Mouse (Mus musculus): ENCODE results near the gene Dock3. TPM values are rescaled to one million over a fixed set of nuclear protein-coding genes. Genes with fewer than 3 reads are reported as not detected.

Dock3 gene
- polyA plus RNA-seq, 1 experiment from 2014 or later, result 0.41 TPM

DNA sequence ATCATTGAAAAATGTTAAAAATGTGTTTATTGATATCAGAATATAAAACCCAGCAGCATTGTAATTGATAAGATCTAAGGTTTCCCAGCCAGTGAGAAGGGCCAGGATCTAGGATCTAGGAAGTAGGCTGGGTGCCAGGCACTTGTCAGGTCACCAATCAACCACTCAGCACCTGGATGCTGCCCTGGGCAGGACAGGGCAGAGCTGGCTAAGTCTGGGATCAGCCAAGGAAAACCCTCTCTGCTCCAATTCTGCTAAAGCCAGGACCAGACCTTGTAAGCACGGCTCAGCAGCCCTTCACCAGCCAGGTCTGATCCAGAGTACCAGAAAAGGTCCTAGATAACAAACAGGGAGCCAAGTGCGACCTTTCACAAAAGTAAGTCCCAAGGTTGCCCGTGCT is 23.2 kb upstream of the Dock3 start:
- 81% methylated on average over 3 of the region's 3 CpGs for WGBS
- no peak overlapping the region for H3K4me2 ChIP-seq
- H3K9ac ChIP-seq, result no peak overlapping the region
- no peaks in the 10 kb centered on the region for H3K36me3 ChIP-seq
- H3K4me1 ChIP-seq, result peaks cover 11% of the 10 kb centered on the region; the same call in 1 of the 2 replicates
- no peak for ATAC-seq (ENCODE audit: insufficient number of reproducible peaks, low FRiP score, low TSS enrichment, low read depth)
- H3K4me3 ChIP-seq, result no peak overlapping the region
- 0 out of 2 replicates have a peak, but pooled peaks cover 4% of the 10 kb centered on the region for H3K27me3 ChIP-seq
- no peak overlapping the region for H3K27ac ChIP-seq
- no peaks in the 10 kb centered on the region for H3K9me3 ChIP-seq

DNA sequence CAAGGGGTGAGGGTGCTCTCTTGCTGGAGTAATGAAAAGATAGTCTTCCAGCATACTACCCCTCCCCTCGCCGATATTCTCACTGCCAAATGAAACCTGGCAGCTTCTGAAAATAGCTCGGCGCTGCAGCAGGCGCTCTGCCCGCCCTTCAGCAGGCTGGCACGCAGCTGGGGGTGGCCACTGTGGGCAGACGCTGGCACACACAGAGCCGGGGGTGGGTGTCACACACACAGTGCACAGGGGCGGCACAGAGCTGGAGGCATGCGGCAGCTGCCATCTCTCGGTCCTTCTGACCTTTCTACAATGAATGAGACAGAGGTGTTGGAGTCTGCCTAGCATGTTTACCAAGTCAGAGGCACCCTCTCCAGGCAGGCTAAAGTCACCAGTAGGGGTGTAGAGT is 22.8 kb upstream of the Dock3 start:
- no peaks in the 10 kb centered on the region for H3K9me3 ChIP-seq
- peaks cover 9% of the 10 kb centered on the region; the same call in 1 of the 2 replicates for H3K4me1 ChIP-seq
- H3K27ac ChIP-seq, result no peak overlapping the region
- peak; percentile 65; the same call in 1 of the 2 replicates for ATAC-seq (ENCODE audit: insufficient number of reproducible peaks, low FRiP score, low TSS enrichment, low read depth)
- no peak overlapping the region for H3K4me3 ChIP-seq
- H3K4me2 ChIP-seq, result no peak overlapping the region
- H3K9ac ChIP-seq, result no peak overlapping the region
- 66% methylated on average over 12 of the region's 12 CpGs for WGBS
- no peaks in the 10 kb centered on the region for H3K36me3 ChIP-seq
- H3K27me3 ChIP-seq, result 0 out of 2 replicates have a peak, but pooled peaks cover 4% of the 10 kb centered on the region

DNA sequence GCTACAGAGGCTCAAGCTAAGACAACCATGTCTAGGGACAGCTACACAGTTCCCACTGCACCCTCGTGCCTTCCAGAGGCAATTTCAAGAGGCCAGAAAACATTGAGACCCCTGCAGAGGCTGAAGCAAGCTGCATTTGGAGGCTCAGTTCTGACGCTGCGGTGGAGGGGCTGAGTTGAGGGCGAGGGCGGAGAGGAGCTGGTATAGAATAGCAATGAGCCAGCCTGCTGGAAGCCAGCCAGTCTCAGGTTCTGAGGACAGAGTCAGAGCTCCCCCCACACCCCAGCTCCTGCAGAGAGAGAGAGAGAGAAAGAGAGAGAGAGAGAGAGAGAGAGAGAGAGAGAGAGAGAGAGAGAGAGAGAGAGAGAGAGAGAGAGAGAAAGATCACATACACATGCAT is 20.5 kb upstream of the Dock3 start:
- no peaks in the 10 kb centered on the region for H3K36me3 ChIP-seq
- no peak for ATAC-seq (ENCODE audit: insufficient number of reproducible peaks, low FRiP score, low TSS enrichment, low read depth)
- H3K9ac ChIP-seq, result no peak overlapping the region
- 24% methylated on average over 5 of the region's 5 CpGs for WGBS
- 0 out of 2 replicates have a peak, but pooled peaks cover 4% of the 10 kb centered on the region for H3K27me3 ChIP-seq
- no peak overlapping the region for H3K27ac ChIP-seq
- no peaks in the 10 kb centered on the region for H3K9me3 ChIP-seq
- no peak overlapping the region for H3K4me3 ChIP-seq
- no peak overlapping the region for H3K4me2 ChIP-seq
- H3K4me1 ChIP-seq, result peaks cover 7% of the 10 kb centered on the region; the same call in 1 of the 2 replicates

DNA sequence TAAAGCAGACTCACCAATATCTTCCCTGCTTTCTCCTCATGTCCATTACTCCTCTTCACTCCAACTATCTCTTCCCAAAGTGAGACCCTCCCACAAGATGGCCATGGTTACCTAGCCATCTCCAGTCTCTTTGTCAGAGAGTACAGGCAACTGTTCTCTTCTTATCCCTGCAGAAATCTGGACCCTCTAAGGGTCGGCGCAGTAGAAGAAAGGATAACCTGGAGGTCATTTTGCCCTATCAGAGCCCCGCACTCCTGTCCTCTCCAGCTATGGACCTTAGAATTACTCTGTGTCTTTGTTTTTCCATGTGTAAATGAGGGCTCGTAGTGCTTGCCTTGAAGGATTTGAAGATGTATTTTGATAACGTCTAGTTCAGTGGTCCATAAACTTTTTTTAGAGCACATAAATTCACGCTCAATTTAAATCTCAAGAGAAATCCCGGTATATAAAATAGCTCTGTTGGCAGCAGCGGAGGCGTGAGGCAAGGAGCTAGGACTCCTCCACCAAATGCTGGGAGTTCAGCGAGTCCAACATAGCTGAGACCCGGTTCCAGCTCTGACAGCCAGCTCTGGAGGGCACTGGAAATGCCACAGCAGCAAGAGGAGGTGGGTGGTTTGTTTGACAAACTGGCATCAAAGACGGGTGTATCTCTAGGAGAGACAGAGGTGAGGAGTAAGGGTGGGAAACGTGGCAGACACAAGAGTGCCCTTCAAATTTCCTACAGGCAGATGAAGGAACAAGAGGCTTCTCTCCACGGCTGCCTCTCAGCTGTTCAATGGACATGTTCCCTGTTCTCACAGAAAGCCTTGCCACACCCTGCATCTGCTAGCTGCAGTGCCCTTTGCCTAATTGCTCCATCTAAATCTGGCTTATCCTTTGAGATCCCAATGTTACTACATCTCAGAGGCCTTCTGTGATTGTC is 19.0 kb upstream of the Dock3 start:
- no peaks in the 10 kb centered on the region for H3K36me3 ChIP-seq
- H3K9ac ChIP-seq, result no peak overlapping the region
- H3K27ac ChIP-seq, result no peak overlapping the region
- no peaks in the 10 kb centered on the region for H3K9me3 ChIP-seq
- H3K27me3 ChIP-seq, result 0 out of 2 replicates have a peak, but pooled peaks cover 4% of the 10 kb centered on the region
- no peak overlapping the region for H3K4me3 ChIP-seq
- 62% methylated on average over 14 of the region's 14 CpGs for WGBS
- no peak overlapping the region for H3K4me2 ChIP-seq
- no peak for ATAC-seq (ENCODE audit: insufficient number of reproducible peaks, low FRiP score, low TSS enrichment, low read depth)
- H3K4me1 ChIP-seq, result peaks cover 7% of the 10 kb centered on the region; the same call in 1 of the 2 replicates

DNA sequence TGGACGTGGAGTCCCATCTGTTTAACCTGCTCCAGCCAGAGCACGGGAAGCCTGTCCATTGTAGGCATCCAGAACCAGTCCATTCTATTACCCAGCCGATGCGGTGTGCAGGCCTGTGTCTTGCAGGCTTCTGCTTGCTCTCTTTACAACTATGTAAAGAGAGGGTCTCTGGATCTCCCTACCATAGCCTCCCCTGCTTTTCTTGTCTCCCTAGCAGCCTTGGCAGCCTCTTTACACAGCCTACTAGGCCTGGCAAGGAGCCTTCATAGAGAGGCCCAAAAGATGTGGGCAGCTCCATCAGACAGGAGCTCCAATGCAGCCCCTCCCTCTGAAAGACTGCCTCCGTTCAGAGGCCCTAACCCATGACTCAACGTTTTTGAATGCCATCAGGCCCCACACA is 17.4 kb upstream of the Dock3 start:
- H3K4me1 ChIP-seq, result peaks cover 4% of the 10 kb centered on the region; the same call in 1 of the 2 replicates
- H3K9me3 ChIP-seq, result no peaks in the 10 kb centered on the region
- H3K27ac ChIP-seq, result no peak overlapping the region
- H3K9ac ChIP-seq, result no peak overlapping the region
- H3K27me3 ChIP-seq, result 0 out of 2 replicates have a peak, but pooled peaks cover 4% of the 10 kb centered on the region
- H3K4me2 ChIP-seq, result no peak overlapping the region
- ATAC-seq (ENCODE audit: insufficient number of reproducible peaks, low FRiP score, low TSS enrichment, low read depth), result no peak
- H3K4me3 ChIP-seq, result no peak overlapping the region
- WGBS, result 71% methylated on average over 6 of the region's 6 CpGs
- no peaks in the 10 kb centered on the region for H3K36me3 ChIP-seq

DNA sequence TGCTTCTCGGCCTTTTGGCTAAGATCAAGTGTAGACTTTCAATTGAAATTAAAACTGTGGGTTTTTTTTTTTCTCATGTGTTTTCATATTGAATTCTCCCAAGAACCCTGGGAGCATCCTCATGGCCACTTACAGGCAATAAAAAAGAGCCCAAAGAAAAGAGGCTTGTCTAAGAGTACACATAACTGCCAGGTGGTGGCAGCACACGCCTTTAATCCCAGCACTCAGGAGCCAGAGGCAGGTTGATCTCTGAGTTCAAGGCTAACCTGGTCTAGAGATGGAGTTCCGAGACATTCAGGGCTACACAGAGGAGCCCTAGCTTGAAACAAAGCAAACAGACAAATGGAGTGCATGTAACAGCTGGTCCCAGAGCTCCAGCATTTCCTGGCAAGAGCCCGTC is 14.5 kb upstream of the Dock3 start:
- no peak overlapping the region for H3K4me2 ChIP-seq
- no peak for ATAC-seq (ENCODE audit: insufficient number of reproducible peaks, low FRiP score, low TSS enrichment, low read depth)
- no peaks in the 10 kb centered on the region for H3K27me3 ChIP-seq

DNA sequence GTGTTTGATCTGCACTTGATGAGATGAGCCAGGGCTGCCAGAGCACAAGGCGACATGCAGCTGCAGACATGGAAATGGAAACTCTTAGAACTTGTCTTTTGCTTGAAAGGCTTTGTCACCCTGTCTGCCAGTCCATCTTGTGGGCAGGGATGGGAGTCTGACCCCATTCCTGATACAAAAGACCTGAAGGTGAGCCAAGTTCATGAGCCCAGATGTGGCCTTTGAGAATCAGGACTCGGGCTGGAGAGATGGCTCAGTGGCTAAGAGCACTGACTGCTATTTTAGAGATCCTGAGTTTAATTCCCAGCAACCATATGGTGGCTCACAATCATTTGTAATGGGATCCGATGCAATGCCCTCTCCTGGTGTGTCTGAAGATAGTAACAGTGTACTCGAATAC is 13.6 kb upstream of the Dock3 start:
- no peak overlapping the region for H3K9ac ChIP-seq
- no peak overlapping the region for H3K27ac ChIP-seq
- 87% methylated on average over 4 of the region's 4 CpGs for WGBS
- H3K4me3 ChIP-seq, result no peak overlapping the region
- ATAC-seq (ENCODE audit: insufficient number of reproducible peaks, low FRiP score, low TSS enrichment, low read depth), result no peak
- H3K4me2 ChIP-seq, result no peak overlapping the region
- no peaks in the 10 kb centered on the region for H3K4me1 ChIP-seq
- H3K36me3 ChIP-seq, result no peaks in the 10 kb centered on the region
- H3K9me3 ChIP-seq, result no peaks in the 10 kb centered on the region
- no peaks in the 10 kb centered on the region for H3K27me3 ChIP-seq

More for the DNA sequence above, 14.5 kb upstream of the Dock3 start:
- 53% methylated on average over 4 of the region's 4 CpGs for WGBS
- Histone ChIP-seq H3K36me3 (no peaks in the 10 kb centered on the region), H3K27ac (no peak overlapping the region), H3K4me1 (no peaks in the 10 kb centered on the region), H3K4me3 (no peak overlapping the region), H3K9ac (no peak overlapping the region), H3K9me3 (no peaks in the 10 kb centered on the region)

DNA sequence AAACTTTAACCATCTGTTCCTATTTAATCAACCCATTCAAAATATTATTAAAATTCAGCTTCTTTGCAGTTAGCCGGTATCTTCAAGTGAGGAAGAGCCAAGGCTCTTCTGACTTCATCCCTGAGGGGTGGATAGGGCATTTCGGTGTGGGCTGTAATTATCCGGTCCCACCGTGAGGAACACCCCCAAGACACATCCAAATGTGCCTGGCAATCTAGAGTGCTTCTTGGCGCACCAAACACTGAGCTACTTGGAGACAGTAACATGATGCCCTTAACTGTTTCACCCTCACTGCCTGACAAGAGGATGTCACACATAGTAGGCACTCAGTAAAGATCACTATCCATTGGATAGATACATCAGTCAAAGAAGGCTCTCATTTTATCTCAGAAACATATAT is 4.4 kb upstream of the Dock3 start:
- Histone ChIP-seq H3K4me2 (no peak overlapping the region), H3K9ac (no peak overlapping the region), H3K9me3 (no peaks in the 10 kb centered on the region), H3K4me3 (no peak overlapping the region), H3K36me3 (no peaks in the 10 kb centered on the region), H3K27me3 (peaks cover 84% of the 10 kb centered on the region), H3K27ac (no peak overlapping the region), H3K4me1 (peaks cover 9% of the 10 kb centered on the region)
- ATAC-seq (ENCODE audit: insufficient number of reproducible peaks, low FRiP score, low TSS enrichment, low read depth), result no peak
- WGBS, result 47% methylated on average over 5 of the region's 5 CpGs

DNA sequence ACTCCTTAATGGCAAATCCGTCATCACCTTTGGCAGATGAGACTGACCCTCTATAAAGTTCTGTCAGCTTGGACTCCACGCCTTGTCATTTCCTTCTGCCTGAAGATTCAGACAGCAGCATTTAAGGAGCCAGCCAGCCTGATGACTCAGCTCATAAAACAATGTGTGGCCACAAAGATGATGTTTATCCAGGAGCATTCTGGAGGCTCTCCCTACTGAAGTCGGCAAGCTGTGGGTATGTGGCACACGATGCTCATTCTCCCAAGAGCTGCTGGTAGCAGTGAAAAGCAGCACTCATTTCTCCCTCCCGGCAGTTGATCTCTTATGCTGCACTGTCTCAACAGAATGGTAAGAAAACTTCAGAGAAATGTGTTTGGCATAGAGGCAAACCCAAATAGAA is 3.6 kb upstream of the Dock3 start:
- ATAC-seq (ENCODE audit: insufficient number of reproducible peaks, low FRiP score, low TSS enrichment, low read depth), result no peak
- no peak overlapping the region for H3K4me3 ChIP-seq
- WGBS, result 46% methylated on average over 5 of the region's 5 CpGs
- no peaks in the 10 kb centered on the region for H3K36me3 ChIP-seq
- no peaks in the 10 kb centered on the region for H3K9me3 ChIP-seq
- no peak overlapping the region for H3K9ac ChIP-seq
- H3K27me3 ChIP-seq, result peaks cover 89% of the 10 kb centered on the region
- no peak overlapping the region for H3K27ac ChIP-seq
- H3K4me2 ChIP-seq, result no peak overlapping the region
- H3K4me1 ChIP-seq, result peaks cover 12% of the 10 kb centered on the region

DNA sequence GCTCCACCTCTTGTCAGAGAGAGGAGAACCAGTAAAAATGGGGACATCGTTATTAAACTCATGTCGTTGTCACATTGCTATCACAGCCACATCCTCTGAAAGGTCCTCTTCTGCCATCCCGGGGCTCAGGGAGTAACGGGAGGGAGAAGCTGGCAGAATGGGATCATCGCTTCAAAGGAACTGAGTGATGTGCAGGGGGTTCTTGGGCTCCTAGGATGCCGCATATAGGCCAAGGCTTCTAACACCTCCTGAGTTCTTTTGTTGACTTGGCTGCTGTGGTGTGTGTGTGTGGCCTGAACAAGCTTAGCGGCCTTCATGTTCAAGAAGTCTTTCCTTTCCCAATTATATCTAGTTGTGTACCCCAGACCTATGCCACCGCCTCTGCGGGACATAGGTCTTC is 431 bp upstream of the Dock3 start:
- no peak overlapping the region for H3K9ac ChIP-seq

DNA sequence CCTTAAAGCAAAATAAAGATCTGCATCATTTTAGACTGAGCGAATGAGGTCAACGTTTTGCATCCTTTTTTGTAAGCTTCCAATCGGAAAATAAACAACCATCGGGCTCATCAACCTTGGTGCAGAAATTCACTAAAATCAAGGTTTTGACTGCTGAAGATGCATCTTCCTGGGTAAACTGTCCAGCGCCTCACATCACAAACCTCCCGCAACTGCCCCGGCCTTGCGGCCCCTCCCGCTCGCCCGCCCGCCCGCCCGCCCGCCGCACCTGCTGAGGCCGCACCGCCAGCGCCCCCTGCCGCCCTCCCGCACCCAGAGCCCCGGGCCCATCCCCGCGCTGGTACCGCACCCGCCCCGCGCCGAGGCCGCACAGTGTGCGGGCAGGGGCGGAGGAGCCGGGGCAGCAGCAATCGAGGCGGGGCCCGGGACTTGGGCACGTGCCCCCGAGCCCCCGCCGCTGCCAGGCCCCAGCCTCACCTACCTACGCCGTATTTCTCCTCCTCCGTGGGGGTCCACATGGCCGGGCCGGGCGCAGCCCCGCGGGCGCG is 644 bp downstream of the Dock3 start:
- peak; percentile 19; the same call in 1 of the 2 replicates for ATAC-seq (ENCODE audit: insufficient number of reproducible peaks, low FRiP score, low TSS enrichment, low read depth)
- H3K4me1 ChIP-seq, result peaks cover 12% of the 10 kb centered on the region
- H3K27ac ChIP-seq, result no peak overlapping the region
- peaks cover 84% of the 10 kb centered on the region for H3K27me3 ChIP-seq
- H3K36me3 ChIP-seq, result no peaks in the 10 kb centered on the region
- peak overlapping the region; percentile 58 for H3K4me3 ChIP-seq
- 3% methylated on average over 27 of the region's 50 CpGs for WGBS
- H3K9ac ChIP-seq, result no peak overlapping the region
- H3K9me3 ChIP-seq, result no peaks in the 10 kb centered on the region
- peak overlapping the region; percentile 98 for H3K4me2 ChIP-seq

More for the DNA sequence above, 431 bp upstream of the Dock3 start:
- Histone ChIP-seq H3K27ac (no peak overlapping the region), H3K9me3 (no peaks in the 10 kb centered on the region), H3K4me2 (peak overlapping the region; percentile 98), H3K4me3 (peak overlapping the region; percentile 58), H3K4me1 (peaks cover 12% of the 10 kb centered on the region), H3K36me3 (no peaks in the 10 kb centered on the region), H3K27me3 (peaks cover 89% of the 10 kb centered on the region)
- no peak for ATAC-seq (ENCODE audit: insufficient number of reproducible peaks, low FRiP score, low TSS enrichment, low read depth)
- 22% methylated on average over 9 of the region's 9 CpGs for WGBS

DNA sequence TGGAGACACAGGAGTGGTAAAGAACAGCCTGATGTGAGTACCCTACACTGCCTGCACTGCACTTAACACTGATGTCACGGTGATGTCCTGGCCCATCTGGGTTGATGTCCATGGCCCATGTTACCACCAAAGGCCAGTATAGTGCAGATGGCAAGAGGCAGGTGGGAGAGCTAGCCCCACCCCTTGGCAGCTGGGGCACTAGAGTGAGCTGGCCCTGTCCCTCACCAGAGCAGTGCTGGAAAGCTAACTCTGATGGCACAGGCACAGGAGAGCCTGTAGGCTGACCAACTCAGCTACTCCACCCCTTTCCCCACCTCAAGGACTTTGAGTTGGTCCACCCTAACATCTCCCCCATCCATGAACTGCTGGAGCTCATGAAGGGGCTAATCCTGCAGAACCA is 7.1 kb downstream of the Dock3 start:
- H3K27me3 ChIP-seq, result peaks cover 31% of the 10 kb centered on the region
- H3K4me3 ChIP-seq, result no peak overlapping the region
- H3K4me1 ChIP-seq, result no peaks in the 10 kb centered on the region
- H3K4me2 ChIP-seq, result no peak overlapping the region
- no peak overlapping the region for H3K9ac ChIP-seq
- H3K27ac ChIP-seq, result no peak overlapping the region
- H3K9me3 ChIP-seq, result no peaks in the 10 kb centered on the region
- WGBS, result 81% methylated on average over 1 of the region's 1 CpGs
- no peaks in the 10 kb centered on the region for H3K36me3 ChIP-seq
- ATAC-seq (ENCODE audit: insufficient number of reproducible peaks, low FRiP score, low TSS enrichment, low read depth), result peak; percentile 67; the same call in 1 of the 2 replicates
